Mouse (Mus musculus): ENCODE measurements at regions not wholly inside any gene's neighbourhood (a gene's known extent, or its start where the extent isn't known, plus 50 kb on each side); places are given as distances from the start of the nearest gene placed in this dataset.

- Histone ChIP-seq H3K27ac (peak overlapping the region; percentile 40), H3K79me2 (ENCODE audit: inconsistent target) (no peaks in the 10 kb centered on the region), H3K36me3 (ENCODE audit: inconsistent target) (no peaks in the 10 kb centered on the region), H3K4me3 (ENCODE audit: inconsistent target) (no peak overlapping the region)
- WGBS (ENCODE audit: missing documents) = 32% methylated on average over 7 of the region's 7 CpGs
Observed at GRCm38 (mm10) chr2:160220562-160221021, 113.4 kb downstream of the Gm826 start.

GRCm38 (mm10) chr2:160214032-160214812, 119.7 kb downstream of the Gm826 start:
- WGBS (ENCODE audit: missing documents) = 41% methylated on average over 10 of the region's 10 CpGs
- no peak overlapping the region for H3K4me3 ChIP-seq (ENCODE audit: inconsistent target)
- H3K36me3 ChIP-seq (ENCODE audit: inconsistent target) = no peaks in the 10 kb centered on the region
- peak overlapping the region; percentile 96 for H3K27ac ChIP-seq
- no peaks in the 10 kb centered on the region for H3K79me2 ChIP-seq (ENCODE audit: inconsistent target)

- H3K4me3 ChIP-seq (ENCODE audit: inconsistent target) = no peak overlapping the region
- H3K36me3 ChIP-seq (ENCODE audit: inconsistent target) = no peaks in the 10 kb centered on the region
- 20% methylated on average over 3 of the region's 3 CpGs for WGBS (ENCODE audit: missing documents)
- H3K27ac ChIP-seq = peak overlapping the region; percentile 96
- no peaks in the 10 kb centered on the region for H3K79me2 ChIP-seq (ENCODE audit: inconsistent target)
Observed at GRCm38 (mm10) chr2:160210507-160210906, 123.5 kb downstream of the Gm826 start.

- H3K27ac ChIP-seq = peak overlapping the region; percentile 96
Observed at GRCm38 (mm10) chr2:160209589-160210264, 124.2 kb downstream of the Gm826 start.

GRCm38 (mm10) chr2:160208295-160208694, 125.7 kb downstream of the Gm826 start:
- H3K4me3 ChIP-seq (ENCODE audit: inconsistent target) = no peak overlapping the region
- 0% methylated on average over 3 of the region's 3 CpGs for WGBS (ENCODE audit: missing documents)
- no peaks in the 10 kb centered on the region for H3K36me3 ChIP-seq (ENCODE audit: inconsistent target)
- peak overlapping the region; percentile 96 for H3K27ac ChIP-seq
- no peaks in the 10 kb centered on the region for H3K79me2 ChIP-seq (ENCODE audit: inconsistent target)

More at GRCm38 (mm10) chr2:160209589-160210264, 124.2 kb downstream of the Gm826 start:
- Histone ChIP-seq H3K36me3 (ENCODE audit: inconsistent target) (no peaks in the 10 kb centered on the region), H3K79me2 (ENCODE audit: inconsistent target) (no peaks in the 10 kb centered on the region), H3K4me3 (ENCODE audit: inconsistent target) (no peak overlapping the region)
- WGBS (ENCODE audit: missing documents) = 63% methylated on average over 12 of the region's 12 CpGs

GRCm38 (mm10) chr2:160207226-160207625, 126.7 kb downstream of the Gm826 start:
- 67% methylated on average over 4 of the region's 4 CpGs for WGBS (ENCODE audit: missing documents)
- no peaks in the 10 kb centered on the region for H3K36me3 ChIP-seq (ENCODE audit: inconsistent target)
- no peak overlapping the region for H3K4me3 ChIP-seq (ENCODE audit: inconsistent target)
- no peak overlapping the region for H3K27ac ChIP-seq
- no peaks in the 10 kb centered on the region for H3K79me2 ChIP-seq (ENCODE audit: inconsistent target)

DNA sequence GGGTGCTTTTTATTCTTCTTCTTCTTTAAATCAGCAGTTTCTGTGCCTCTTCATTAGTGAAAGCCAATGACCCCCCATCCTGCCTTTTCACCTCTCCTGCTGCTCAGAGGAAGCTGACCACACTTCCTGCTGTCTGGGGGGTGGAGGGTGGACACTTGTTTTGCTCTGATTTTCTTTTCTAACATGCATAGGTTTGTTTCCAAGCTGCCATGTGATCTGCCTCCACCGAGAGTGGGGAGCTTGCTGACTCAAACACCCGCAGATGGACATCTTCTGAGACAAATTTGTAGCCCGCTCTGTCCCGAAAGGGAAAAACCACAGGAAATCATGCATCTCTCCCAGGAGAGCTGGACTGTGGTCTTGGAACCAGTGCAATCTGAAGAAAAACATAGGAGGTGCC, 141.3 kb downstream of the Gm826 start:
- H3K4me3 ChIP-seq (ENCODE audit: inconsistent target) = no peak overlapping the region
- WGBS (ENCODE audit: missing documents) = 68% methylated on average over 4 of the region's 4 CpGs
- no peak overlapping the region for H3K27ac ChIP-seq
- H3K36me3 ChIP-seq (ENCODE audit: inconsistent target) = no peaks in the 10 kb centered on the region
- H3K79me2 ChIP-seq (ENCODE audit: inconsistent target) = no peaks in the 10 kb centered on the region

GRCm38 (mm10) chr2:160186106-160186505, 147.9 kb downstream of the Gm826 start:
- no peaks in the 10 kb centered on the region for H3K79me2 ChIP-seq (ENCODE audit: inconsistent target)
- no peaks in the 10 kb centered on the region for H3K36me3 ChIP-seq (ENCODE audit: inconsistent target)
- no peak overlapping the region for H3K4me3 ChIP-seq (ENCODE audit: inconsistent target)
- 90% methylated on average over 5 of the region's 5 CpGs for WGBS (ENCODE audit: missing documents)
- H3K27ac ChIP-seq = no peak overlapping the region

GRCm38 (mm10) chr2:160170975-160171515, 162.9 kb downstream of the Gm826 start:
- H3K4me3 ChIP-seq (ENCODE audit: inconsistent target) = no peak overlapping the region
- no peaks in the 10 kb centered on the region for H3K36me3 ChIP-seq (ENCODE audit: inconsistent target)
- 31% methylated on average over 9 of the region's 9 CpGs for WGBS (ENCODE audit: missing documents)
- H3K79me2 ChIP-seq (ENCODE audit: inconsistent target) = no peaks in the 10 kb centered on the region
- no peak overlapping the region for H3K27ac ChIP-seq

- H3K79me2 ChIP-seq (ENCODE audit: inconsistent target) = no peaks in the 10 kb centered on the region
- no peak overlapping the region for H3K4me3 ChIP-seq (ENCODE audit: inconsistent target)
- H3K27ac ChIP-seq = no peak overlapping the region
- WGBS (ENCODE audit: missing documents) = 88% methylated on average over 13 of the region's 13 CpGs
- no peaks in the 10 kb centered on the region for H3K36me3 ChIP-seq (ENCODE audit: inconsistent target)
Observed at GRCm38 (mm10) chr2:160158599-160159261, 175.2 kb downstream of the Gm826 start.

GRCm38 (mm10) chr2:160153781-160154180, 180.2 kb downstream of the Gm826 start:
- Histone ChIP-seq H3K4me3 (ENCODE audit: inconsistent target) (no peak overlapping the region), H3K79me2 (ENCODE audit: inconsistent target) (no peaks in the 10 kb centered on the region), H3K27ac (no peak overlapping the region), H3K36me3 (ENCODE audit: inconsistent target) (no peaks in the 10 kb centered on the region)
- 96% methylated on average over 5 of the region's 6 CpGs for WGBS (ENCODE audit: missing documents)

DNA sequence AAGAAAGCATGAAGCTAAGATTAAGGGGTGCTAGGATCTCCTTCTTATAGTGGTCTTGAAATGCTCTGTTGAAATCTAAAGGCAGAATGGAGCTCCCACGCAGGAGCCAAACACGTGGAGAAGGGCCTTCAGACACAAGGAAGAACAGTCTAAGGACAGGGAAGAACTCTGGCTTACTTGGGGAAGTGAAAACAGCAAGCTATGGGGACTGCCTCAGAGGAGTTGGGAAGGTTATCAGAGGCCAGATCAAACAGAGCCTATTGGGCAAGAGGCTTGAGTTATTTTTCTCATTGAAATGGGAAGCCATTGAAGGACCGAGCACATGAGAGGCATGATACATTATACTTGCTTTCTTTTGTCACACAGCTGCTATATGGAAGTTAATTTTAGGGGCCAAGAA, 181.9 kb downstream of the Gm826 start:
- H3K79me2 ChIP-seq (ENCODE audit: inconsistent target) = no peaks in the 10 kb centered on the region
- peak overlapping the region; percentile 62 for H3K27ac ChIP-seq
- H3K36me3 ChIP-seq (ENCODE audit: inconsistent target) = no peaks in the 10 kb centered on the region
- no peak overlapping the region for H3K4me3 ChIP-seq (ENCODE audit: inconsistent target)
- 24% methylated on average over 3 of the region's 3 CpGs for WGBS (ENCODE audit: missing documents)

DNA sequence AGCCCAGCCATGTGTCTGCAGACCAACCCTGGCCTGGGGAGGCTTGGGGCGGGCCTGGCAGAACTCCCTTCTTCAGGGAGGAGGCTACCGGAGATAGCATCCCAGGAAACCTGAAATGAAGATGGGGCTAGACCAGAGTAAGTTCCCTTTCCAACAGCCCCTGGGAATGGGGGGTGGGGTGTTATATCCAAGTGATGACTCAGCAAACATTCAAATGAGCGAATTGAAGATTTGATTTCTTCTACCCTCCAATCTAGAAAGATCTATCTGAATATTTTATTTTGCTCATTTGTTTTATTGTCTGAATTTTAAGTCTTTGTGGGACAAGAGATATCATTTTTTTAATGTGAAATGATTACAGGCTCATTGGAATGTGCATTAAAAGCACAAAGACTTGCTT, 185.0 kb downstream of the Gm826 start:
- no peaks in the 10 kb centered on the region for H3K79me2 ChIP-seq (ENCODE audit: inconsistent target)
- H3K27ac ChIP-seq = no peak overlapping the region
- WGBS (ENCODE audit: missing documents) = 92% methylated on average over 3 of the region's 3 CpGs
- H3K4me3 ChIP-seq (ENCODE audit: inconsistent target) = no peak overlapping the region
- H3K36me3 ChIP-seq (ENCODE audit: inconsistent target) = no peaks in the 10 kb centered on the region

DNA sequence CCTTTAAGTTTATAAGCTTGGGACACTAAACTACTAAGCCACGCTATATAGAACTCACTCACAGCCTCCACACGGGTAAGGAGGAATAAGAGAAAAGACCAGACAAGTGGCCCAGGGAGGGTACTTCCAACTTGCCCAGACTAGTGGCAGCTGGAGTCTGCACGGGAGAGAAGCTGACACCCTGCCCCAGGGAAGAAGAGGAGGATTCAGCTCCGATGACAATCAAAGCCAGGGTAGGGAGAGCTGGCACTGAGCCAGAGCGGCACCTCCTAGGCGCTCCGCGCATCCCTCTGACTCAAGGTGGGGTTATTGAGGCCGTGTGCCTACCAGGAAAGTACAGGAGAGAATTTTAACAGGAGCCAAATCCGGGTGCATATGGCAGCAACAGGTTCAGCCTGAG, 185.4 kb downstream of the Gm826 start:
- Histone ChIP-seq H3K27ac (no peak overlapping the region), H3K4me3 (ENCODE audit: inconsistent target) (no peak overlapping the region), H3K79me2 (ENCODE audit: inconsistent target) (no peaks in the 10 kb centered on the region), H3K36me3 (ENCODE audit: inconsistent target) (no peaks in the 10 kb centered on the region)
- 93% methylated on average over 10 of the region's 10 CpGs for WGBS (ENCODE audit: missing documents)

DNA sequence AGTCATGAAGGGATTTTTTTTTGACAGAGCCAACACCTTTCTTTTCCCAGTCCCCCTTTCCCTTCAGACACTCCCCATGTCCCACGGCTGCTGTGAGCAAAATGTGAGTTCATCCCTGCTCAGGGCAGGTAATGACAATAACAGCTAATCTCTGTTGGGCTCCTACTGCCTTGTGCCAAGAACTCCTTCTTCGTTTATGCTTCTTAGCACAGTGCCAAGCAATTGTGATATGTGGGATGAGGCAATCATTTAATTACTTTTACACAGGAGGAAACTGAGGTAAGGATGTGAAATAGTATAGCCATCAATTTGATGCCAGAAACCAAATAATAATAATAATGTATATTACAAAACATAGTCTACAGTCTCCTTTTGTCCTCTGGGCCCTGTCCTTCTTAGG, 185.9 kb downstream of the Gm826 start:
- WGBS (ENCODE audit: missing documents) = 73% methylated on average over 2 of the region's 2 CpGs
- H3K79me2 ChIP-seq (ENCODE audit: inconsistent target) = no peaks in the 10 kb centered on the region
- no peaks in the 10 kb centered on the region for H3K36me3 ChIP-seq (ENCODE audit: inconsistent target)
- no peak overlapping the region for H3K4me3 ChIP-seq (ENCODE audit: inconsistent target)
- no peak overlapping the region for H3K27ac ChIP-seq
